Mouse (Mus musculus) embryo, embryonic 9.5 days (tissue): Measurements from ENCODE around the gene Kazn.

Experiments
- DNase-seq: peaks from one replicate; pipeline ENCODE4 v3.0.0-alpha.2; 2017; ENCODE audit errors: extremely low spot score

The Kazn gene

DNA sequence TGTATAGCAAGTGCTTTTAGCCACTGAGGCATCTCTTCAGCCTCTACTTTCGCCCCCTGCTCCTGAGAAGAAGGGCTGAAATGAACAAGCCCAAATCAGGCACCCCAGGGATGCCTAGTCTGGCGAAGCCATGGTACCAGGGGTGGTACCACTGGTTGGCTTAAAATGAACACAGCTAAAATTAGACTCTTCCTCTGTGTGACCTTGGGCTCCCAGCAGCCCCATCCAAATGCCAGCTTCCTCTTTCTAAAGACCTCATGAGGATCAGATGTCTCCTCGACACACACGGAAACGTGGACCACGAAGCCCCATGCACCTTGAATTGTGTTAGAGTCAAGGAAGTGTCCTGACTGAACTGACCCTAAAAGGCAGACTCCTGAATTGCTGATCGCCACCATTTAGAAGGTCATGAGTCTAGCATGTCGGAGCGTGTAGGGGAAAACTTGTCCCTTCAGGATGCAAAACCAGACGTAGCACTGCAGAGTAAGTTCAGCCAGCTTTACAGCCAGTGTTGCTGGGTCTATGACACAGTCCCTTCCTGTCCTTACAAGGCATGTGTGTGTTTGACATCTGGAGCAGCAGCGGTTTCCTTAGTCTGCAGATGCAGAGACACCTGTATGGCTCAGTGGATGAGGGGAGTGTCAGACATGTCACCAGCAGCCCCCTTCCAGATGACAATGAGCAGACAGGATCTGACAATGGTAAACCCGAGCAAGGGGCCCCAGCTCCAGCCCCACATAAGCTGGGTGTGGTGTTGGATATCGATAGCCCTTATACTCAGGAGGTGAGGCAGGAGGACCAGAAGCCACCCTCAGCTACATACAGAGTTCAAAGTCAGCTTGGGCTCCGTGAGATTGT lies 159.3 kb downstream of the Kazn start:
- no peak for DNase-seq

- DNase-seq = no peak
Observed at GRCm38 (mm10) chr4:142077572-142078271, 161.5 kb downstream of the Kazn start.

DNA sequence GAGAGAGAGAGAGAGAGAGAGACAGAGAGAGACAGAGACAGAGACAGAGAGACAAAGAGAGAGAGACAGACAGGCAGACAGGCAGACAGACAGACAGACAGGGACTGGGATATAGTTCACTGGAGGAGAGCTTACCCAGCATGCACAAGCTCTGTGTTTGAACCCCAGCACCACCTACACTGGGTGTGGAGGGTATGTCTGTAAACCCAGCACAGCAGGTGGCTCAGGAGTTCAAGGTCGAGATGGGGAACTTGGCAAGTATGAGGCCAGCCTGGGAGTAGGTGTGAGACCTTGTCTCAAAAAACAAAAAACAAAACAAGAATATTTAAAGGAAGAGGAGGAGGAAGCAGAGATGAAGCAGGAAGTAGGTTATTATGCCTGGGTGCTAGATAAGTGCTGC lies 162.3 kb downstream of the Kazn start:
- no peak for DNase-seq

GRCm38 (mm10) chr4:142075931-142076330 lies 163.3 kb downstream of the Kazn start:
- no peak for DNase-seq

DNA sequence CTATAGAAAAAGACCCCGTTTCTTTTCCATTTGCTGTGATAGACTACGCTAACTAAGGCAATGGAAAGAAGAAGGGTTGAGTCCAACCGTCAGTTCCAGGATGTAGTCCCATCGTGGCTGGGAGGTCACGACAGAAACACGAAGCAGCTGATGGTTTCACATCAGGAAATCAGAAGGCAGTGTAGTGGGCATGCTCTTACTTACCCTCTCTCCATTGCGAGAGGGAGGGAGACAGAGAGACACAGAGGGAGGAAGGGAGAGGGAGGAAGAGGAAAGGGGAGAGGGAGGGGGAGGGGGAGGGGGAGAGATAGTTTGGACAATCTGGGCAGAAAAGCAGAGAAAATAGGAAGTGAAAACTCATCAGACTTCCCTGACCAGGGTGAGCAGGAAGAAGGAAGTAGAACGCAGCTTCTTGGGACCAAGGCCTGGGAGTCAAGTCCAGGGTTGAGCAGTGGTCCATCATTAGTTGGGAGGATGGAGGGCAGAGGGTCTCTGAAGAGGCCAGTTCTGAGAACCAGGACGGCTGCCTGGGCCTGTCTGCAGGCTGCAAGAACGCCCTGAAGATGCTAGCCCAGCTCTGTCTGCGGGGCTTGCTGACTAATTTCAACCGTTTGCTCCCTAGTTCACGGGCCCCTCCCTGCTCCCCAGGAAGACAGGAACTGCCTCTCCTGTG lies 165.0 kb downstream of the Kazn start:
- no peak for DNase-seq

- DNase-seq = peak; percentile 48
Observed at GRCm38 (mm10) chr4:142071243-142071991, 167.8 kb downstream of the Kazn start.

- DNase-seq = no peak
Observed at GRCm38 (mm10) chr4:142070840-142071239, 168.4 kb downstream of the Kazn start.

DNA sequence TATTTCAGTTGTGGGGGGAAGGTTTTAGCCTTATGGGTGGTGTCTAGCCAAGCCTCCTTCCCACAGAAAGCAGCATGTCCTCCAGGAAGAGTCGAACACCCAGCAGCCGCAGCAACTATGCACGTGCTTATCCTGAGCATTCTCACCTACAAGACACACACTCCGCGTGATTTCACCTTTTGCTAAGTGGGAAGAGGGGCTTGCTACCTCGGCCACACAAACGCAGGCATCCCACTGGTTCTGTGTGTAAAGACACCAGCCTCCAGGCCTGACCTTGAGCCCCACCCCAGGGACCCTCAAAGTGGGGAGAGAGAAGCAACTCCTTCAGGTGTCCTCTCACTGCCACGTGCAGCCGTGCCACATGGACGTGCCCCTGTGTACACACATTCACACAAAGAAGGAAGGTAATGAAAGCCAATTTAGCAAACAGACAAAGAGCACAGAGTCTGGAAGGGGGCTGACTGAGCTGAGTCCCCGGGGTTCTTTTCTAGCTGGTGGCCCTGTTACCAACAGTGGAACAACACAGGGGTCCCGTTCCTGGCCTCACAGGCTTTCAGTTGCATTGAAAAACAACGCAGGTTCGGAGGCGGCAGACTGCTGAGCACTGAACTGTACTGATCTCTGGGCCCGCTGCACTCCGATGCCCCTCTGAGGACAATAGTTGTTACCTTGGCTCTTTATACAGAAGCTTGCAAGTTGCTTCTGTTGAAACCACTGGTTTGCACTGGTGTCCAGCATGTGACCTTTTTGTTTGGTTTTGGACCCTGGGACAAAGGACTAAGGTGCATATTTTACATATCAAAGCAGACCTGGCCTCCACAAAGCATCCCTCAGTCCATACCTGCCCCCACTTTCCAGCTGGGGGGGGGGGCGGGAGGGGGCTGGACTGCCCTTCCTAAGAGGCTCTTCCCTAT lies 170.0 kb downstream of the Kazn start:
- DNase-seq = no peak

DNA sequence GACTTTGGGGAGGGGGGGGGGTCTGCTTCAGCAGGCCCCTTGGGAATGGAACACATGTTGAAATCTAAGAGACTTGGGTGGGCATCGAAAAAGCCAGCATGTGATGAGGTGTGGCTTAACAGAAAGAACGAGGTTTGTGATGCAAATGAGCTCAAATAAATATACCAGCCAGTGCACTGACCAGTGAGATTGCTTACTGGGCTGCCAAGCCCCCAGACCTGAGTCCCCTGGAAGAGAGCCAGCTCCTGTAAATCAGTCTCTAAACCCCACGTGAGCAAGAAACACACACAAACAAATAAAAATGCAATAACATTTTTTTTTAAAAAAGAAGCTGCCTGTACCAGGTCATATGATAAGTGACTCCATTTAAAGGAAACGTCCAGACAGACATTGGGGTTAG lies 172.6 kb downstream of the Kazn start:
- no peak for DNase-seq

DNA sequence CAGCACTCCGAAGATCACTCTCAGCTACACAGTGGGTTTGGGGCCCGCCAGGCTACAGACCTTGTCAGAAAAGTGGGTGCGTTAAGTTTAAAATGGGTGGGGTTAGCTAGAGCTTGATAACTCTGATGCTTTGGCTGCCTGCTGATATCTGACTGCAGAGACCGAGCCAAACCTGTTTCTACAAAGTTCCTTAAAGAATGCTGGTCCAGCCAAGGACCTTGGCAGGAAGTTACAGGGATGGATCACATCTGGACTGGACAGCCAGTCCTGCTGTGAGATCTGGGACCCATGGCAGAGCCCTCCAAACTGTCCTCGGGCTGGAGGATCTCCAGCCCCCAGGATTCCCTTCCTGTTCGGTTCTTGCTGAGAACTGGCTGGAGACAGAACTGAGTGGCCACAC lies 173.4 kb downstream of the Kazn start:
- DNase-seq = no peak

DNA sequence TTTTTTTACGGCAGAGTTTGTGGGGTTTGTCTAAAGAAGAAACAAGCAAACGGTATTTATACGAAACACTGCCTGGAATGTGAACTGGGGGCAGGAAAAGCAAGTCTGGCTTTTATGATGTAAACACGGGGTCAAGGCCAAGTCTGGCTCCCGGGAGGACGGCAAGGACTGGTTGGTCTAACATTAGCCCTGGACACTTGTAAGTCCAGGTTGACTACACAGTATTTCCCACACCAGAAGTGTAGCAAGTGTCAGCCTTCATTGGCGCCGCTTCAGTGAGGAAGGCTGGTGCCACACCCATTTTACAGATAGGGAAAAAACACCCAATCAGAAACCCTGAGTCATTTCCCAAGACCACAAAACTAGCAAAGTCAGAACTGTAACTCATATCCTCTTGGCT lies 173.9 kb downstream of the Kazn start:
- DNase-seq = no peak

GRCm38 (mm10) chr4:142064582-142065228 lies 174.5 kb downstream of the Kazn start:
- no peak for DNase-seq

DNA sequence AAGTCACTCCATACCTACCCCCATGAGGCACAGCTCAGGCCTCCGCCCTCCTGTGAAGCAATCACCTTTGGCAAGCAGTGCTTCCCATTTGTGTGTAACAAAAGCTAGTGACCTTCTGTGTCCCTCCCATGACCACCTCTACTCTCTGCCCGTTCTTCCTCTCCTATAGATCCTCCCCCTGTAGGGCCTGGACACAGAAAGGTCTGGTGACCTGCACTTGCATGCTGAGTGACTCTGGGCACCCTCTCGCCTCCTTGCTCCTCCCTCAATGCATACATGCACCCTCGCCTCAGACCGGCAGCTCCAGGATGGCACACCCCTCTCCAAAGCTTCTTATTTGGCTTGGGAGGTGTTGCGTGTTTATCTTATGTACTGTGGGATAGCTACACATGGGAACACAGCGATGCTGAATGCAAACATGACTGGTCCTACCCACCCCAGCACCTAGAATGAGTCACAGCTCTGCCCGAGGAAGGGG lies 176.1 kb downstream of the Kazn start:
- DNase-seq = no peak

DNA sequence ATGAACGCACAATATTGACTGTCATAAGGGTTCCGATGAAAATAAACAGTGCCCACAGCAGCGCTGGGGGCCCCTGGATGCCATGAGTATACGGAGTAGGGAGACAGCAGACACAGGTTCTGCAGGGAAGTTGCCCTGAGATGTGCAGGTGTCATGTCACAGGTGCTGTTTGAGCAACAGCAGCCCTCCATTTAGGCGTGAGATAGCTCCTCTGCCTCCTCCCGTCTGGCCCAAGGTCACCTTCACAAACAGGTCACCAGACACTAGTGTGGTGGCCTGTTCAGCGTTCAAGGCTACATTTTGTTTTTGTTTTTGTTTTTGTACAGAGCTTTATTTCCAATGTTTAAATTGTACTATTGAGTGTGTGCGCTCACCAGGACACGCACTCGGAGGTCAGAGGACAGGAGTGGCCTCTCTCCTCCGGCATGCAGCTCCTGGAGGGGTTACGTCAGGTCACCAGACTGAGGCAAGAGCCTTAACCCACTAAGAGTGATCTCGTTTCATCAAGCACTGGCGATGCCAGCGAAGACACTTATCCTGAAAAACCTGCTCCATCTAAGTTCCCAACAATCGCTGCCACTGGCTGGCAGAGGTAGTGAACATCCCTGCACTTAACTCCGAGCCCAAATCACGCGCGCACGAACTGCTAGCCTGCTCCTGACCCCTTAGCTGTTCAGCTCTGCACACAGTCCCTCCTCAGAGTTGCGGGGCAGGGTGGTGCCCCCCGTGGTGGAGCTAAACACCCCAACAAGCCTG lies 177.5 kb downstream of the Kazn start:
- DNase-seq = no peak

DNA sequence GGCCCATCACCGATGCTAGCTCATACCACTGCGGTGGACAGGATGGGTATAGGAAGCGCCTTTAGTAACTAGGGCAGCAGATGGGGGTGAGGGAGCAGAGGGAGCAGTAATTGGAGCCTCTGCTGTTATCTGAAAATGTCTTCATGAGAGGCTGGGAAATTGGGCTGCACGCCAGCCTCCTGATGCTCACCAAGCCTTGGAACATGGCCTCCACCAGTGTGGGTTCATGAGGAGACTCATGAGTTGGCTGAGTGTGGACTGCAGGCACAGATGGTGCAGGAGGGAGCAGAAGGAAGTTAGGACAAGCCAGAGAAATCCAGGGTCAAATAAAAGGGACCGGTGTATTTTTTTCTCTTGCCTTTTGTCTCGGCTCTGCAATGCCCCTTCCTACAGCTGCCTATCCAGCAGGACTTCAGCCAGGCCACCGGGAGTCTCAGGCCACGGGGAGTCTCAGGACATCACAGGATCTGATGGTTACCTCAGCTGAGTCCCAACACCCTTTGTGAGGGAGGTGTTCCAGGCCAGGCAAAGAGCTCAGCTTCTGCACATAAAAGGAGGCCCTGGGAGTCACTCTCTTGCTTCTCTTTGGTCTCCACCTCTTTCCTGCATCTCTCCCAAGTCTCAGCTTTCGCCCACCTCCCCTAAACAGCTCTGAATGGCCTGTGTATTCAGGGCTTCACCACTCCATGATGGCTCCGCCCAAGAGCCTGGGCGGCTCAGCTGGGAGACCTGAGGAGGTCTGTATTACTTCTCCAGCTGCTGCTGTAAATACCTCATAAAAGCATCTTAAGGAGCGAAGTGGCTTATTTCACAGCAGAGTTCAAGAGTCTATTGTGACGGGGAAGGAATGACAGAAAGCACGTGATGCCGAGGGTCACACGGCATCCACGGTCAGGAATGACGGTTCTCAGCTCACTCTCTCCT lies 178.5 kb downstream of the Kazn start:
- no peak for DNase-seq

DNA sequence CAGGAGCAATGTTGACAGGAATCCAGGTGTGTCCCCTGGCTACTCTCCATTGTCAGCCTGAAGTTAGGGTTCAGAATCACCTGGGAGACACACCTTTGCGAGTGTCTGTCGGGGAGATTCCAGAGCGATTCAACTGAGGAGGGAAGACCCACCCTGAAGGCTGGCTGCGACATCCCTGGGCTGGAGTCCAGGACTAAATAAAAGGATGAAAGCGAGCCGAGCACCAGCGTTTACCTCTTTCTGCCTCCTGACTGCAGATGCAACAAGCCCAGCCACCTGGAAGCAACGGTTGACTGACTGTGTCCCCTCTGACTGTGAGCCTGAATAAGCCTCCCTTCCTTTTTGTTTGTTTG lies 179.4 kb downstream of the Kazn start:
- DNase-seq = no peak

DNA sequence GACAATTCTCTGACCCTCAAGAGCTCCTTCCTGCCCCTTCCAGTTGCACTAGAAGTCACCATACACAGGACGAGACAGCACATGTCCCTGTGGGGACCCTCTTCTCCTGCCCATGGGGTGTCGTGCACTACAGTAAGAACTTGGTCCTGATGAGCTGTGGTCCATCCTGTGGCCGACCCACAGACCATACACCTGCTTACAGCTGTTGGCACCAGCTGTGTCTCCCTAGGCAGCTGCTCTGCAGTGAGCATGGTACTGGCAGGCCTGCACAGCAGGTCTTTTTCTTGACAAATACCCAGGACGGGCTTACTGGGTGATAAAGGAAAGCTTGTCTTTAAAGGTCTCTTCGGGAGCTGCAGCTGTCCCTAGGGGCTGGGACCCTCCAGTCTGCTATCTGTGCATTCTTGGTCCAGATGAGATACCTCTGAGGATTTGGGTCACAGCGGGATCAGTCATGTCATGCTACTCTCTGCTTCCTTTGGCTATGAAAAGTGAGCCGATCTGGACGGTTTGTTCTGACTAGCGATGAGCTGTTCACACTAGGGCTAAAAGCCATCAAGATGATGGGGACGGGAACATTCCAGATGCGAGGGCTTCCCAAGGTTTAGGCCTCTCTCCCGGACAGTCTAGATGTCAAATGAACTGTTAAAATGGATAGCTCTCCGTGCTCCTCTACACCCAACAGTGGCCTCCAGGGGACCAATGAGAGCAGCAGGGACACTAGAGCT lies 179.9 kb downstream of the Kazn start:
- DNase-seq = no peak
